Mouse (Mus musculus) inflammation-experienced regulatory T-cells, adult 6 months (primary cell): ENCODE data around the gene Tenm3. TPM values are rescaled to one million over a fixed set of nuclear protein-coding genes. Genes with fewer than 3 reads are reported as not detected.

ENCODE experiments used
- ATAC-seq: one replicate; pipeline ENCODE4 v1.8.0; 2017
- polyA plus RNA-seq, 3 experiments: library from polyadenylated mRNA; unstranded; fragments of 100-300 nt; shearing (Covaris generic); gene quantifications; one replicate each; pipeline ENCODE4 v1.2.1; 2017

Tenm3 gene
- polyA plus RNA-seq, 3 experiments from 2014 or later = not detected

- no peak for ATAC-seq
Observed at GRCm38 (mm10) chr8:48655381-48656043, 188.2 kb downstream of the Tenm3 start.

DNA sequence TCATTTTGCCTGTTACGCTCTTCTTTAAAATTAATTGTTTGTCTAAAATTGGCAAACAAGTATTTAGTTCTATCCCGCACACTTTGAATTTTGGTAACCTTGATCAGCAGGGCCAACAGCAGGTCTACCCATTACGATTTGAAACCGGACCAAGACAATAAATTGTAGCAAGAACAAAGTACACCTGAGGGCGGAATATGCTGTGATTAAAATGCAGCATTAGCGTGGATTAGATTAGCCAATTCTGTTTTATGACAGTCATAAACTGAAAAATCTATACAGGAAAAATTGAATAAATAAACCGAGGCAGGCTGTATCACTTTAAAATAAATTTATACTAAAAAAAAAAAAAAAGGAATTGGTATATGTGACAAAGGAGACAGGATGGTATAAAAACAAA is 193.9 kb downstream of the Tenm3 start:
- no peak for ATAC-seq

DNA sequence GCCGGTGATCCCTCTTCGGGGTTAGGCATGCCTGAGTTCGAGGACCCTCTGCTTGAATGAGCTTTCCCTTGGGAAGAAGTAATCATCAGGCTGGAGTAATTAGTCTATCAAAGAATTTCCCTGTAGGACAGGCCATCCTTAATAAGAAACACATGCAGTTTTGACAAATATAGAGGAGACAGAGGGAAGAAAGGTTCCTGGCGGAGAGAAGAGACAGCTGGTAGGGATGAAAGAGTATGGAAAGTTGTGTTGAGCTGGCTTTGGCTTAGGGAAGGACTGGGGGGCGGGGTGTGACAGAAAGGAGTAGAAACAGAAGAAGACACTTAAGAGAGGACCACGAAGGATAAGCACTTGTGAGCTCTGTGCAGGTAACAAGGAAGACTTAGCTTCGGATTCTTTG is 194.3 kb downstream of the Tenm3 start:
- ATAC-seq = no peak

DNA sequence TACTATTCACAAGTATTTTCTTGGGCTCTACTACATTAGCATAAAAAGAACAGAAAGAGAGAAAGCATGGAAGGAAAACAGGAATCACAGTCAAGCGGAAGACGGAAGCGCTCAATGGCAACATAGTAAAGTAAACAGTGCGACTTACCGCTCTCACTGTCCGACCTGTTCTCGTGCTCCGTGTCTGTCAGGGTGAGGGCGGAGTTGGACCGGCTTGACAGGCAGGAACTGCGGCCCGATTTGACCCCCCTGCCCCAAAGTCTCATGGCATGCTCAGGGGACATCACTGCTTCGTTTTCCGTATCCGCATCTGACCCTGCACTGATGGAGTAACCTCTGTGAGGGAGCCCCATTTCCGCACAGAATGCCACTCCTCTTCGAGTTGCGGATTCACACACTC is 197.6 kb downstream of the Tenm3 start:
- ATAC-seq = no peak

DNA sequence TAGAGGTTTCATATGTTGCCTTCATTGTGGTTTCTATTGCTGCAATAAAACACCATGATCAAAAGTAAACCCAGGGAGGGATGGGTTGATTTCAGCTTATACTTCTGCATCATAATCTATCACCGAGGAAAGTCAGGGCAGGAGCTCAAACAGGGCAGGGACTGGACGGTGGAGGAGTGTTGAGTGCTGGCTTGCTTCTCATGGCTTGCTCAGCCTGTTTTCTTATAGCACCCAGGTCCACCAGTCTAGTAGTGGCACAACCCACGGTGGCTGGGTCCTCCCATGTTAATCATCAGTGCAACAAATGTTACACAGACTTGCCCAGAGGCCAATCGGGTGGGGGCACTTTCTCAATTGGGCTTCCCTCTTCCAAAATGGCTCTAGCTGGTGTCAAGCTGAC is 205.6 kb downstream of the Tenm3 start:
- ATAC-seq = no peak

DNA sequence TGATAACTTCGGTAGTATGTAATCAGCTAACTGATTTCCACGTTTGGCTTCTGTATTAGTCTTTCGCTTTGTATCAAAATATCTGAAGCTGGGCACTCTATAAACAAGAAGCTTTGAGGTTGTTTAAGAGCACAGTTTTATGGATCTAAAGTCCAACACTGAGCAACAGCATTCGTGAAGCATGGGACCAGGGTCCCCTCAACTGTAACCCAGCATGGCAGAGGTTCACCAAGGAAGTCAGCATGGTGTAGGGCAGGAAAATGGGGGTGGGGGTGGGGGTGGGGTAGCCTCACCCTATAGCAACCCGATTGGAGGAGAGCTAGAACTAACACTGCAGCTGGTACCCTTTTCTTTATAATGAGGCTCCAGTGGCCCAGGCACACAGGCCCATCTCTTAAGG is 206.8 kb downstream of the Tenm3 start:
- ATAC-seq = no peak

GRCm38 (mm10) chr8:48635815-48636214 is 207.9 kb downstream of the Tenm3 start:
- no peak for ATAC-seq

GRCm38 (mm10) chr8:48633426-48633825 is 210.3 kb downstream of the Tenm3 start:
- ATAC-seq = no peak

DNA sequence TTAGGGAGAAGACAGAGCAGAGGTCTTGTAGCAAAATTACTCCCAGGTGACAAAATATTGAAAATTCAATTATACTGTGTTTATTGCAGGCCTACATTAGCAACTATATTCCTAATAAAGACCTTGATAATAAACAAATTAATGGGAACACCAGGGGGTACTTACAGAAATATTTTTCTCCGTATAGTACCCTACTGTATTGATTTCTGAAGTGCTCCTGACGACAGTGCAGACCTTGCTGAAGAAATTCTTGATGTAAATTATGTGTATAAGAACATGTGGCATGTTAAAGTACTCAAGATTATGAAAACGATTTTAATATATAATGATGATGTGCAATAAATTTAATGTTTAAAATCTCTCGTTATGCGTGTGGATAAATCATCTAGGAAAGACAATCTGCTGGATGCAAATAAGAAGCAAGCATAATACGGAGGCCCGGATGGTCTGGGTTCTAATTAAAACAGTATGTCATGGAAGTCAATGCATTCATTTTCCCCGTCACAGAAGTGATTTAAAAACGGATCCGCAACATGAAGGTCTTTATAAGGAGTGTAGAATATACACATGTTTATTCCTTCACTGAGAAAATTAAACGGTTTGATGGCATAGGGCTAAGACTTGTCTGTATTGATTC is 221.1 kb downstream of the Tenm3 start:
- ATAC-seq = no peak

- no peak for ATAC-seq
Observed at GRCm38 (mm10) chr8:48615088-48615487, 228.7 kb downstream of the Tenm3 start.

- ATAC-seq = no peak
Observed at GRCm38 (mm10) chr8:48611934-48612512, 231.7 kb downstream of the Tenm3 start.

- no peak for ATAC-seq
Observed at GRCm38 (mm10) chr8:48611126-48611525, 232.6 kb downstream of the Tenm3 start.

GRCm38 (mm10) chr8:48610316-48610715 is 233.4 kb downstream of the Tenm3 start:
- no peak for ATAC-seq

GRCm38 (mm10) chr8:48609684-48610083 is 234.1 kb downstream of the Tenm3 start:
- ATAC-seq = no peak

- no peak for ATAC-seq
Observed at GRCm38 (mm10) chr8:48604190-48604897, 239.4 kb downstream of the Tenm3 start.

- ATAC-seq = no peak
Observed at GRCm38 (mm10) chr8:48603165-48603840, 240.4 kb downstream of the Tenm3 start.

DNA sequence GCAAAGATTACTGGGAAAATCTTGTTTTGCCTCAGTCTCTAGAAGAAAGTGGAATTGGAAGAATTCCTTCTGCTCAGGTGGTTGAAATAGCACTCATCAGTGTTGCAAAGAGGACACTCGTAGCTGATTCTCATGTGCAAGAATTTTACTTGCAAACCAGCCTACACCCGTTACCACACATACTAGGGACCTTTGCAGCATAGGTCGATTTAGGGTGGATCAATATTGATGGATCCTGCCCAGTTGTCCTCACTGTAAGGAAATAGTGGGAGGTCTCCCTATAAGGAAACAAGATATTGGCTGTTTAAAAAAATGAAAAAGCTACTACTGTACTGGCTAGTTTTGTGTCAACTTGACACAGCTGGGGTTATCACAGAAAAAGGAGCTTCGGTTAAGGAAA is 242.1 kb downstream of the Tenm3 start:
- no peak for ATAC-seq

GRCm38 (mm10) chr8:48599028-48599427 is 244.7 kb downstream of the Tenm3 start:
- ATAC-seq = no peak

DNA sequence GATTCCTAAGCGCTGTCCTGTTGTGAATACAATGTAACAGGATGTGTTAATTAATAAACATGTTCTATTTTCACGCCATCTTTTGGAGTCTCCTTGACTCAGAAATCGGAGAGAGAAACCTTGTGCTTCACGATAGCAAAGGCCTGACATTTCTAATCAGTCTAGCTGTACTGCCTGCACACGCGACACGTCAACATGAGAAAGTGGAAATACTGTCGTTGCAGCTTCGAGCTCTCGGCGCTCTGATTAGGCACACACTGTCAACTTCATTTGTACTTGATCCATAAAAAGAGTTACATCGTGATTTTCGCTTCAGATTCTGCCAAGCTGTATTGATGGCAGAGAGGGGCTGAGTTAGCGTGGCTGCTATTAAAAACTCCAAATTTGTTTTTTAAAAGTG is 247.4 kb downstream of the Tenm3 start:
- ATAC-seq = no peak

DNA sequence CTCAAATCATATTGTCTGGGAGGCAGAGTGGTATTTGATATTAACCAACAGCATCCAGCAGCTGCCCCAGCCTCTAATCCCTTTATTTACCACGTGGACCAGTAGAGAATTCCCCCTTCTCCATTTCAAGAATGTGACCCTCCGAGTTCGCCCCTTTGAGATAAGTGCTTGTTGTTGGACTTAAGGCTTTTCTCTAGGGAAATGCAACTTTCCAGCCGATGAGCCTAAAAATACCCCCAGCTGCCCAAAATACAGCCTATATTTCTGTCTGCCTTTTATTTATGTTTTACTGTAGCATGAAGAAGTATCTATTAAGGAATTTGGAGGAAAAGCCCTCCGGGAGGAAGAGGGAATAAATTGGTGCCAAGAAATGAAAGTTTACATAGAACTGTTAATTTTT is 251.9 kb downstream of the Tenm3 start:
- ATAC-seq = no peak

GRCm38 (mm10) chr8:48579732-48580131 is 264.0 kb downstream of the Tenm3 start:
- no peak for ATAC-seq

GRCm38 (mm10) chr8:48579144-48579543 is 264.6 kb downstream of the Tenm3 start:
- no peak for ATAC-seq

GRCm38 (mm10) chr8:48572941-48573340 is 270.8 kb downstream of the Tenm3 start:
- no peak for ATAC-seq
